9 mouse cellular contexts compared by ENCODE assay signal in genomic region chr1:75262969-75263951, GRCm38 (mm10). TPM values are rescaled to one million over a fixed set of nuclear protein-coding genes. Genes with fewer than 3 reads are reported as not detected.
DNase-seq lines count a peak whose midpoint lies in the region; ATAC-seq and TF ChIP-seq lines count a peak whose summit lies in the region.
"Had no signal": no experiment of that assay in that cellular context is flagged by ENCODE, and none has a peak within 500 bp of the region (broad histone marks: within the 10 kb centered on the region; RNA-seq: fewer than 3 reads in every experiment).

No protein-coding gene starts in this region.

- peak; percentile 51; the same call in 1 of the 2 replicates for ATAC-seq in forebrain, embryonic 11.5 days (replicated peaks; ENCODE audit: low FRiP score)
- ATAC-seq in intestine, embryonic 15.5 days: no peak
- no peak for ATAC-seq in lung, embryonic 14.5 days (ENCODE audit: insufficient read depth)
- ATAC-seq in neural tube, embryonic 15.5 days (ENCODE audit: low FRiP score): peak; percentile 71

- 1% methylated on average over 40 of the region's 40 CpGs for WGBS in forebrain, embryonic 11.5 days
- 2% methylated on average over 40 of the region's 40 CpGs for WGBS in intestine, embryonic 15.5 days
- 2% methylated on average over 40 of the region's 40 CpGs for WGBS in lung, embryonic 14.5 days
- WGBS in neural tube, embryonic 15.5 days: under 1% methylated on average over 40 of the region's 40 CpGs

- no peak overlapping the region for H3K27ac ChIP-seq in forebrain, embryonic 11.5 days (ENCODE audit: low read depth, low read length)
- no peak overlapping the region for H3K27ac ChIP-seq in intestine, embryonic 15.5 days
- H3K27ac ChIP-seq in lung, embryonic 14.5 days (ENCODE audit: low read depth): no peak overlapping the region
- 0 out of 2 replicates have a peak overlapping the region, but pooled peaks have one; percentile 34 for H3K27ac ChIP-seq in neural tube, embryonic 15.5 days (replicated peaks)

- H3K9ac ChIP-seq in forebrain, embryonic 11.5 days (ENCODE audit: low read length): no peak overlapping the region
- no peak overlapping the region for H3K9ac ChIP-seq in intestine, embryonic 15.5 days
- no peak overlapping the region for H3K9ac ChIP-seq in lung, embryonic 14.5 days
- peak overlapping the region; percentile 61 for H3K9ac ChIP-seq in neural tube, embryonic 15.5 days (replicated peaks)

- no peaks in the 10 kb centered on the region for H3K4me1 ChIP-seq in forebrain, embryonic 11.5 days (replicated peaks; ENCODE audit: control insufficient read depth, insufficient read depth, low read length)
- H3K4me1 ChIP-seq in intestine, embryonic 15.5 days (replicated peaks): no peaks in the 10 kb centered on the region; the same call in 1 of the 2 replicates
- H3K4me1 ChIP-seq in lung, embryonic 14.5 days (ENCODE audit: insufficient read depth): no peaks in the 10 kb centered on the region
- H3K4me1 ChIP-seq in neural tube, embryonic 15.5 days: peaks cover 11% of the 10 kb centered on the region

- peak overlapping the region; percentile 31 for H3K4me3 ChIP-seq in forebrain, embryonic 11.5 days (ENCODE audit: low read depth, low read length)
- 0 out of 2 replicates have a peak overlapping the region, but pooled peaks have one; percentile 22 for H3K4me3 ChIP-seq in intestine, embryonic 15.5 days (replicated peaks)
- H3K4me3 ChIP-seq in lung, embryonic 14.5 days (ENCODE audit: low read depth, low read length): no peak overlapping the region
- peak overlapping the region; percentile 58 for H3K4me3 ChIP-seq in neural tube, embryonic 15.5 days (replicated peaks)

- H3K9me3 ChIP-seq in forebrain, embryonic 11.5 days (ENCODE audit: control insufficient read depth, low read length): no peaks in the 10 kb centered on the region
- no peaks in the 10 kb centered on the region for H3K9me3 ChIP-seq in intestine, embryonic 15.5 days
- H3K9me3 ChIP-seq in lung, embryonic 14.5 days (ENCODE audit: low read depth, low read length): no peaks in the 10 kb centered on the region
- no peaks in the 10 kb centered on the region for H3K9me3 ChIP-seq in neural tube, embryonic 15.5 days (replicated peaks)

- H3K27me3 ChIP-seq in forebrain, embryonic 11.5 days (ENCODE audit: control insufficient read depth, insufficient read depth, low read length): peaks cover 26% of the 10 kb centered on the region
- H3K27me3 ChIP-seq in intestine, embryonic 15.5 days (replicated peaks): peaks cover 29% of the 10 kb centered on the region
- H3K27me3 ChIP-seq in lung, embryonic 14.5 days (ENCODE audit: insufficient read depth, low read length): peaks cover 24% of the 10 kb centered on the region
- H3K27me3 ChIP-seq in neural tube, embryonic 15.5 days (replicated peaks): peaks cover 57% of the 10 kb centered on the region

- peak overlapping the region; percentile 64 for H3K4me2 ChIP-seq in forebrain, embryonic 11.5 days (ENCODE audit: low read depth, low read length, severe bottlenecking)
- peak overlapping the region; percentile 33 for H3K4me2 ChIP-seq in intestine, embryonic 15.5 days (replicated peaks)
- H3K4me2 ChIP-seq in lung, embryonic 14.5 days: no peak overlapping the region
- peak overlapping the region; percentile 61 for H3K4me2 ChIP-seq in neural tube, embryonic 15.5 days

- DNase-seq in layer of hippocampus, postnatal 10 days (ENCODE audit: low spot score in 2 of 2): peak; percentile 59 to 63
- DNase-seq in layer of hippocampus, adult 9-10 months (ENCODE audit: low spot score): no peak
- peak; percentile 90 for DNase-seq in adrenal gland, postnatal 14 days
- DNase-seq in forebrain, embryonic 11.5 days (ENCODE audit: low spot score): peak; percentile 83
- peak; percentile 94 for DNase-seq in lung, embryonic 14.5 days
- DNase-seq in yolk sac, embryonic 10.5 days (ENCODE audit: low spot score): peak; percentile 65

- no peak for TF ChIP-seq CTCF in lung, embryonic 14.5 days (IDR thresholded peaks at IDR 0.05; ENCODE audit: low read depth)

- no peaks in the 10 kb centered on the region for H3K36me3 ChIP-seq in forebrain, embryonic 11.5 days (ENCODE audit: control insufficient read depth, insufficient read depth, low read length)
- no peaks in the 10 kb centered on the region for H3K36me3 ChIP-seq in intestine, embryonic 15.5 days
- H3K36me3 ChIP-seq in lung, embryonic 14.5 days (ENCODE audit: insufficient read depth): no peaks in the 10 kb centered on the region
- no peaks in the 10 kb centered on the region for H3K36me3 ChIP-seq in neural tube, embryonic 15.5 days

RNA-seq across cellular contexts. Expression of gene Ptprn, which starts 1.0 kb away (rescaled TPM):
- total RNA-seq in layer of hippocampus, postnatal 10 days (2021): 100 to 1,000 TPM; 238 to 251 TPM
- 46.5 and 57.2 TPM in 2 replicates for total RNA-seq in adrenal gland, postnatal 14 days (2021)
- 3.7 and 4.3 TPM in 2 replicates for polyA plus RNA-seq in forebrain, embryonic 11.5 days (2014; fragmentation: Nextera tagmentation; extraction: Ambion mirVana)
- polyA plus RNA-seq in intestine, embryonic 15.5 days (2015; fragmentation: Nextera tagmentation; extraction: Ambion mirVana): 3.2 and 3.6 TPM in 2 replicates
- polyA plus RNA-seq in lung, embryonic 14.5 days (2014; fragmentation: Nextera tagmentation; extraction: Ambion mirVana): 0.21 and 0.37 TPM in 2 replicates
- 25.6 and 32.4 TPM in 2 replicates for polyA plus RNA-seq in neural tube, embryonic 15.5 days (2015; fragmentation: Nextera tagmentation; extraction: Ambion mirVana)

RNA-seq across cellular contexts. Expression of gene Resp18, which starts 15.0 kb away (rescaled TPM):
- total RNA-seq in layer of hippocampus, postnatal 10 days (2021): 100 to 1,000 TPM; 108 to 111 TPM
- 119 and 126 TPM in 2 replicates for total RNA-seq in adrenal gland, postnatal 14 days (2021)
- 14.9 and 15.8 TPM in 2 replicates for polyA plus RNA-seq in forebrain, embryonic 11.5 days (2014; fragmentation: Nextera tagmentation; extraction: Ambion mirVana)
- 12.7 and 13.8 TPM in 2 replicates for polyA plus RNA-seq in intestine, embryonic 15.5 days (2015; fragmentation: Nextera tagmentation; extraction: Ambion mirVana)
- not detected in 2 replicates for polyA plus RNA-seq in lung, embryonic 14.5 days (2014; fragmentation: Nextera tagmentation; extraction: Ambion mirVana)
- polyA plus RNA-seq in neural tube, embryonic 15.5 days (2015; fragmentation: Nextera tagmentation; extraction: Ambion mirVana): 241 and 302 TPM in 2 replicates

RNA-seq across cellular contexts. Expression of gene Dnajb2, which starts 27.1 kb away (rescaled TPM):
- total RNA-seq in layer of hippocampus, postnatal 10 days (2021): 10 to 100 TPM; 52.9 to 60.9 TPM
- total RNA-seq in adrenal gland, postnatal 14 days (2021): 49.3 and 66.8 TPM in 2 replicates
- 22.2 and 22.6 TPM in 2 replicates for polyA plus RNA-seq in forebrain, embryonic 11.5 days (2014; fragmentation: Nextera tagmentation; extraction: Ambion mirVana)
- 25.5 and 26.2 TPM in 2 replicates for polyA plus RNA-seq in intestine, embryonic 15.5 days (2015; fragmentation: Nextera tagmentation; extraction: Ambion mirVana)
- 14.1 and 16.9 TPM in 2 replicates for polyA plus RNA-seq in lung, embryonic 14.5 days (2014; fragmentation: Nextera tagmentation; extraction: Ambion mirVana)
- 72.1 and 90.7 TPM in 2 replicates for polyA plus RNA-seq in neural tube, embryonic 15.5 days (2015; fragmentation: Nextera tagmentation; extraction: Ambion mirVana)

RNA-seq across cellular contexts. Expression of gene A630095N17Rik, which starts 31.4 kb away (rescaled TPM):
- total RNA-seq in layer of hippocampus, postnatal 10 days (2021): not detected
- not detected in 2 replicates for total RNA-seq in adrenal gland, postnatal 14 days (2021)
- polyA plus RNA-seq in forebrain, embryonic 11.5 days (2014; fragmentation: Nextera tagmentation; extraction: Ambion mirVana): not detected in 2 replicates
- polyA plus RNA-seq in intestine, embryonic 15.5 days (2015; fragmentation: Nextera tagmentation; extraction: Ambion mirVana): not detected in 2 replicates
- polyA plus RNA-seq in lung, embryonic 14.5 days (2014; fragmentation: Nextera tagmentation; extraction: Ambion mirVana): not detected in 2 replicates
- 0.29 TPM in 1 of 2 replicates, not detected in the other for polyA plus RNA-seq in neural tube, embryonic 15.5 days (2015; fragmentation: Nextera tagmentation; extraction: Ambion mirVana)
- polyA plus RNA-seq: liver, embryonic 16.5 days had no signal

RNA-seq across cellular contexts. Expression of gene Tuba4a, which starts 43.6 kb away (rescaled TPM):
- total RNA-seq in layer of hippocampus, postnatal 10 days (2021): 100 to 1,000 TPM; 348 to 373 TPM
- total RNA-seq in adrenal gland, postnatal 14 days (2021): 42.9 and 53.1 TPM in 2 replicates
- polyA plus RNA-seq in forebrain, embryonic 11.5 days (2014; fragmentation: Nextera tagmentation; extraction: Ambion mirVana): 11.4 and 12.9 TPM in 2 replicates
- 122 and 131 TPM in 2 replicates for polyA plus RNA-seq in intestine, embryonic 15.5 days (2015; fragmentation: Nextera tagmentation; extraction: Ambion mirVana)
- 21.3 and 25.3 TPM in 2 replicates for polyA plus RNA-seq in lung, embryonic 14.5 days (2014; fragmentation: Nextera tagmentation; extraction: Ambion mirVana)
- polyA plus RNA-seq in neural tube, embryonic 15.5 days (2015; fragmentation: Nextera tagmentation; extraction: Ambion mirVana): 44.6 and 81.9 TPM in 2 replicates

Comparison
In these comparisons a context has a peak if more than half of its experiments do, and no peak if none do; other contexts are left out.
1. ATAC-seq: peak in forebrain, embryonic 11.5 days (single experiment) and neural tube, embryonic 15.5 days (single experiment); none in intestine, embryonic 15.5 days (single experiment) and lung, embryonic 14.5 days (single experiment).
2. RNA of gene Resp18, which starts 15.0 kb away (polyA plus RNA-seq): 241 to 302 TPM in neural tube, embryonic 15.5 days; 14.9 to 15.8 TPM in forebrain, embryonic 11.5 days, 12.7 to 13.8 TPM in intestine, embryonic 15.5 days and not detected in lung, embryonic 14.5 days; every median in the first group is over 10 times any median in the second.